Mouse (Mus musculus) hindbrain, postnatal 0 days (tissue): Measurements from ENCODE around the gene 5730596B20Rik. TPM values are rescaled to one million over a fixed set of nuclear protein-coding genes. Genes with fewer than 3 reads are reported as not detected.

Source experiments
- ATAC-seq: fragments of 200-750 bp; cut with Nextera tagmentation; 2 replicates; pipeline ENCODE4 v1.8.0; 2017; ENCODE audit warnings: mild to moderate bottlenecking, moderate TSS enrichment, moderate library complexity
- DNase-seq: peaks from one replicate; pipeline ENCODE4 v3.0.0-alpha.2; 2015; ENCODE audit warnings: low spot score
- H3K27ac ChIP-seq: fragments of 300-500 bp; sonication (generic); 2 replicates; pipeline ENCODE4 v1.5.1; 2014; ENCODE audit warnings: mild to moderate bottlenecking
- H3K27me3 ChIP-seq: fragments of 300-500 bp; sonication (generic); 2 replicates; pipeline ENCODE4 v1.6.1; 2014; ENCODE audit warnings: low read length, mixed read lengths; ENCODE audit not compliant: insufficient read depth
- H3K36me3 ChIP-seq: fragments of 300-500 bp; sonication (generic); 2 replicates; pipeline ENCODE4 v1.6.1; 2014; ENCODE audit warnings: low read length, mixed read lengths; ENCODE audit not compliant: insufficient read depth
- H3K4me1 ChIP-seq: fragments of 300-500 bp; sonication (generic); 2 replicates; pipeline ENCODE4 v1.6.1; 2014; ENCODE audit warnings: antibody characterized with exemption, low read length, mixed read lengths; ENCODE audit not compliant: insufficient read depth
- H3K4me2 ChIP-seq: fragments of 300-500 bp; sonication (generic); 2 replicates; pipeline ENCODE4 v1.6.1; 2014; ENCODE audit warnings: low read depth, mild to moderate bottlenecking, low read length, moderate library complexity, mixed read lengths
- H3K4me3 ChIP-seq: fragments of 300-500 bp; sonication (generic); 2 replicates; pipeline ENCODE4 v1.5.1; 2014; ENCODE audit warnings: low read length
- H3K9ac ChIP-seq: fragments of 300-500 bp; sonication (generic); replicated peaks from 2 replicates; pipeline ENCODE4 v1.6.1; 2014; ENCODE audit warnings: mild to moderate bottlenecking, low read length, moderate library complexity, mixed read lengths
- H3K9me3 ChIP-seq: fragments of 300-500 bp; sonication (generic); 2 replicates; pipeline ENCODE4 v1.6.1; 2016; ENCODE audit warnings: low read length, mixed read lengths
- CTCF ChIP-seq: IDR thresholded peaks from 2 replicates; pipeline ENCODE4 v1.5.1; 2016; ENCODE audit warnings: antibody characterized with exemption, control low read depth, low read depth
- WGBS: fragments of 180-500 bp; shearing (Covaris S2); extraction: QIAGEN DNeasy Blood & Tissue Kit; methylation state at CpG from one replicate; pipeline ENCODE4 v1.1.7; 2014; 5-methylcytosine and 5-hydroxymethylcytosine counted together
- microRNA counts: library from miRNA; unstranded; fragments of <30 nt; microRNA quantifications from one replicate; lab custom pipeline; 2015
- microRNA-seq, 2 experiments: library from miRNA; unstranded; fragments of <30 nt; microRNA quantifications; one replicate each; pipeline ENCODE4; 2016
- polyA plus RNA-seq: library from polyadenylated mRNA; unstranded; fragments of >200 nt; fragmentation: Nextera tagmentation; extraction: Ambion mirVana; gene quantifications from 2 replicates; pipeline ENCODE4 v1.2.1, GENCODE M21; 2015
- total RNA-seq: library from RNA; depleted of rRNA; stranded (reverse); fragments of >200 nt; gene quantifications from 2 replicates; pipeline ENCODE4 v1.2.3, GENCODE M21; 2014; rRNA removed

5730596B20Rik gene
- total and polyA plus RNA-seq, 2 experiments from 2014 or later = 1.2 to 1.5 TPM

DNA sequence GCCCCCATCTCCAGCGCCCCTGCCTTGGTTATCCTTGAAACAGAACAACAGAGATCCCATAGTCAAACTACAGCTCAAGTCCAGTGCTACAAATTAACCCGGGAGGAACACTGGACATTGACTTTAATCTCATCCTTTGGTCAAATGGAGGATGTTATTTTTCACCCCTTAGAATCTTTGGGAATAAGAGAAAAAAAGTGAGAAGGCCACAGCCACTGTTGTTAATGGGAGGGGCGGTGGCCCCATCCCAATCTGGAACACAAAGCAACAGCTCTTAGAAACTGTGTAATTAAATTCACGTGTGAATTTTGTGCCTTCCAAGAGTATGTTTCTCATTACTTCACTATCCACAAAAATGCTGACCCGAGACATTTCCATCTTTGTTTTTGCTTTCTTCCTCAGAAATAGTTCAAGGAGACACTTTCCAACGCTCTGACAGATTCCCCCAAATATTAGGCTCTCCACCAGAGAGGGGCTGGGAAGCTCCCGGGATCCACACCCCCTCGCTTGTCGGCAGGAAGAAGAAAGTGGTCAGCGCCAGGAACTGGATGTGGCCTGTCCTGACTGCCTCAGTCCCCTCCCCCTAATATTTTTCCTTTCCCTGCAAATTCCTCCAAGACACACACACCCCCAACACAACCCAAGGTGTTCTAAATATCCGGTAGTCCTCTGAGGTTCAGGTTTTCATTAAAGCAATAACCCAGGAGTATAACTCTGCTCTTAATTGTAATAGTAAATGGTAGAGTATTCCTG, 50.3 kb downstream of the 5730596B20Rik start:
- Histone ChIP-seq H3K9me3 (no peaks in the 10 kb centered on the region), H3K4me2 (no peak overlapping the region), H3K4me1 (no peaks in the 10 kb centered on the region), H3K27me3 (peaks cover 94% of the 10 kb centered on the region), H3K9ac (no peak overlapping the region), H3K27ac (no peak overlapping the region), H3K4me3 (no peak overlapping the region), H3K36me3 (no peaks in the 10 kb centered on the region)
- TF ChIP-seq CTCF = no peak
- DNase-seq = no peak
- WGBS = 6% methylated on average over 11 of the region's 11 CpGs
- ATAC-seq = no peak

DNA sequence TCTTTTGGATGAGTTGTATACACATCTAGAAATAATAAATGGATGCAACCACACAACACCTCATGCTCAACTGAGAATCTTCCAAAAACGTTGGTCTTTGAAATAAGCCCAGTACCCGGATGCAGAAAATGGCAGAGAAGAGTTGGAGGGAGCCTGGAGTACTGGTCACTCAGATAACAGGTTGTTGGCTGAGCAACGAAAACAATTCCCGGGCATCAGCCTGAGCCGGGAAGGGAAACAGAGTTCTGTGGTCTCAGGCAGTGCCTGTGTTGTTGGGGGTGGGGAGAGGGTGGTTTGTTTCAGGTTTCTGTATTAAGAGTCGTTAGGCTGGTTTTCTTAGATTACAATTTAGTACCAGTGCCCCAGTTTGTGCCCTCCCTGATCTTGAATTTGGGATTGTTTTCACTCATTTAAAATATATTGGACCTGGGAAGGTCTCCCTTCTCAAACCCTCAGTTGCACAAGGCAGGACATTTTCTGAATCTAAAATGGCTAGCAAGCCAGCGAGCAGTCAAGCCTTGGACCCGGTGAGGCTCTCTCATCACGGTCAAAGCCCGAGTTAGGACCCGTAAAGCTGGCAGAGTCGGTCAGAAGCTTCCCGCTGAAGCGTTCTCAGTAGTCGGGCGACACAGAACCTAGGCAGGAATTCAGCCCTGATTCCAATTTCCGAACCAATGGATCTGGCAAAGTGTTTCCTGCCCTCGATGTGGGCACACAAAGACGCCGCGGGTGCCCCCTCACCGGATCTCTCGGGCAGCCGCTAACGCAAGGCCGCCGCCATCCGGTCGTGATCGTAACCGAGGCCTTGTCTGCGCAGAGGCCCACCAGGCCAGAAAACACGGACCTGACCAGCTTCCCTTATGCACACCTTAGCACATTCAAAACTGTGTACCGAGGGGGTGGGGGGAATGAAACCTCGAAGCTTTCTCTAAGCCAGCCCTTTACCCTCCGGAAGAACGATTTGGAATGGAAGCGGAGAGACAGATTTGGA, 51.5 kb downstream of the 5730596B20Rik start:
- Histone ChIP-seq H3K9ac (no peak overlapping the region), H3K4me2 (no peak overlapping the region), H3K27me3 (peaks cover 94% of the 10 kb centered on the region), H3K9me3 (no peaks in the 10 kb centered on the region), H3K4me1 (no peaks in the 10 kb centered on the region), H3K4me3 (no peak overlapping the region), H3K36me3 (no peaks in the 10 kb centered on the region), H3K27ac (no peak overlapping the region)
- DNase-seq (no peak), ATAC-seq (no peak)
- no peak; the same call in 1 of the 2 replicates for TF ChIP-seq CTCF
- 2% methylated on average over 38 of the region's 38 CpGs for WGBS

DNA sequence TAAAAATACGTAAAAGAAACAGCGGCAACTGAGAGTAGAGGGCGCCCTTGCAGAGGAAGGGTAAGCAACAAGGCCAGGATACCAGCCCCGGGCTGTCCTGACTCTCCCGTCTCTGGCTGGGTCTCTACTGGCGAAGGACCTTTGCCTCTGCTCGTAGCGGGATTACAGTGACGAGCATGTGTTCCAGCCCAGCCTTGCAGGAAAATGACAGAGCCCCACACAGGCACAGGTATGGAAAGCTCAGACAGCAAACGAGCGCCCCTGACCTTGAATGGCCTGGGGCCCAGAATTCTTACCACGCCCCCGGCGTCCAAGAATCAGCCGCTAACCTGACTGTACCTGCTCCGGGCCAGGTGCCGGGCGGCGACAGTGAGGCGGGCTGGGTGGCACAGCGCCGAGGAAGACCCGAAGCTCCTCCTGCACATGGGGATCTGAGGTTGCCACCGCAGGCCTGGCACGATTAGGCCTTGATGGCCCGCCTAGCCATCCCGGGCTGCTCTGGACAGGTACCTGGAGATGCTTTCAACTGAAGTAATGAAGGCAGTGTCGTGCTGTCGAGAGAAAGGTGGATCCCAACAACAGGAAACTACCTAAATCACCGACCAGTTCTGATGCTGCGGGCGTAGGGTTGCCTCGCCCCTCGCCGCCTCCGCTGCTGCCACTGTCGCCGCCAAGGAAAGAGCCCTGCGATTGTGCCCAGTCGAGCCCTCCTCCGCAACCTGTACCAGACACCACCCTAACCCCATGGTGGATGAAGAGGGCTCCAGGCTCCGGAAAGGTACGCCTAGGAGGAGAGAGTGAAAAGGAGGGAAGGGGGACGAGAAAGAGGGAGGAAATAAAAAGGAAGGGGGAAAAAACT, 52.5 kb downstream of the 5730596B20Rik start:
- Histone ChIP-seq H3K27ac (no peak overlapping the region), H3K4me3 (no peak overlapping the region), H3K27me3 (peaks cover 94% of the 10 kb centered on the region), H3K36me3 (no peaks in the 10 kb centered on the region), H3K9me3 (no peaks in the 10 kb centered on the region), H3K4me1 (no peaks in the 10 kb centered on the region), H3K9ac (no peak overlapping the region), H3K4me2 (no peak overlapping the region)
- ATAC-seq = no peak
- no peak for DNase-seq
- TF ChIP-seq CTCF = no peak; the same call in 1 of the 2 replicates
- WGBS = 1% methylated on average over 44 of the region's 44 CpGs

MicroRNAs encoded within 50 kb of the gene (microRNA counts, 519-probe panel; counts per million panel counts)
- microRNA mmu-miR-196b (lab: Ali Mortazavi, UCI) = 370 counts per million, percentile 5 among the panel's probes with 10 or more counts

Small RNA genes lying within 50 kb of the gene (microRNA-seq; reads per million reads assigned to microRNA genes)
- gene Mir196b = 15.0 to 17.5 reads per million in 2 experiments

Other genes with a start within 250 kb of the 5730596B20Rik start
- gene Skap2, start 164.9 kb upstream of the 5730596B20Rik start, total RNA-seq = 9.8 and 11.1 TPM in 2 replicates
- 28.1 TPM in 2 replicates for gene Skap2, start 164.9 kb upstream of the 5730596B20Rik start, polyA plus RNA-seq
- gene Hoxa1, start 19.2 kb upstream of the 5730596B20Rik start, total RNA-seq = 1.1 and 3.7 TPM in 2 replicates
- gene Hoxa1, start 19.2 kb upstream of the 5730596B20Rik start, polyA plus RNA-seq = 1.1 and 1.2 TPM in 2 replicates
- 20.3 and 24.3 TPM in 2 replicates for gene Hoxa2, start 12.7 kb upstream of the 5730596B20Rik start, total RNA-seq
- 16.3 and 16.5 TPM in 2 replicates for gene Hoxa2, start 12.7 kb upstream of the 5730596B20Rik start, polyA plus RNA-seq
- gene Hoxa4, start 14.3 kb downstream of the 5730596B20Rik start, total RNA-seq = 4.8 and 7.3 TPM in 2 replicates
- 10.5 and 12.0 TPM in 2 replicates for gene Hoxa4, start 14.3 kb downstream of the 5730596B20Rik start, polyA plus RNA-seq
- gene Hoxa5, start 27.1 kb downstream of the 5730596B20Rik start, total RNA-seq = 99.2 and 108 TPM in 2 replicates
- gene Hoxa5, start 27.1 kb downstream of the 5730596B20Rik start, polyA plus RNA-seq = 81.7 and 89.4 TPM in 2 replicates
- gene Hoxa6, start 31.2 kb downstream of the 5730596B20Rik start, total RNA-seq = 12.3 and 25.8 TPM in 2 replicates
- gene Hoxa6, start 31.2 kb downstream of the 5730596B20Rik start, polyA plus RNA-seq = 6.0 and 7.7 TPM in 2 replicates
- 8.7 and 9.8 TPM in 2 replicates for gene Hoxa3, start 35.8 kb downstream of the 5730596B20Rik start, total RNA-seq
- 7.9 and 8.8 TPM in 2 replicates for gene Hoxa3, start 35.8 kb downstream of the 5730596B20Rik start, polyA plus RNA-seq
- 0.83 and 2.2 TPM in 2 replicates for gene Gm28308, start 35.8 kb downstream of the 5730596B20Rik start, total RNA-seq
- gene Gm28308, start 35.8 kb downstream of the 5730596B20Rik start, polyA plus RNA-seq = not detected in 2 replicates
- 2.6 and 2.9 TPM in 2 replicates for gene Hoxa7, start 44.4 kb downstream of the 5730596B20Rik start, total RNA-seq
- gene Hoxa7, start 44.4 kb downstream of the 5730596B20Rik start, polyA plus RNA-seq = 1.3 and 3.9 TPM in 2 replicates
- 0.26 TPM in 1 of 2 replicates, not detected in the other for gene Hoxa9, start 53.6 kb downstream of the 5730596B20Rik start, total RNA-seq
- gene Hoxa9, start 53.6 kb downstream of the 5730596B20Rik start, polyA plus RNA-seq = 0.18 TPM in 1 of 2 replicates, not detected in the other
- gene Hoxa10, start 63.4 kb downstream of the 5730596B20Rik start, total RNA-seq = not detected in 2 replicates
- gene Hoxa10, start 63.4 kb downstream of the 5730596B20Rik start, polyA plus RNA-seq = not detected in 2 replicates
- gene Hoxa11, start 68.3 kb downstream of the 5730596B20Rik start, total RNA-seq = not detected in 2 replicates
- not detected in 2 replicates for gene Hoxa11, start 68.3 kb downstream of the 5730596B20Rik start, polyA plus RNA-seq
- gene Hoxa13, start 83.4 kb downstream of the 5730596B20Rik start, total RNA-seq = not detected in 2 replicates
- not detected in 2 replicates for gene Hoxa13, start 83.4 kb downstream of the 5730596B20Rik start, polyA plus RNA-seq
- 2.0 and 6.2 TPM in 2 replicates for gene Evx1, start 136.0 kb downstream of the 5730596B20Rik start, total RNA-seq
- 1.3 and 2.1 TPM in 2 replicates for gene Evx1, start 136.0 kb downstream of the 5730596B20Rik start, polyA plus RNA-seq